Mouse (Mus musculus): ENCODE data around the gene Akr1c18. TPM values are rescaled to one million over a fixed set of nuclear protein-coding genes. Genes with fewer than 3 reads are reported as not detected.
"Not testable (repeated sequence)": the region's sequence is repeated elsewhere in the genome, so short reads cannot be mapped to it uniquely, and the experiment has no call there.

Gene Akr1c18
- polyA plus RNA-seq, 1 experiment from 2014 or later = 0.92 TPM

GRCm38 (mm10) chr13:4155286-4155685 lies 4.8 kb upstream of the Akr1c18 start:
- H3K4me3 ChIP-seq (ENCODE audit: low read depth, low read length) = no peak overlapping the region
- H3K27me3 ChIP-seq (ENCODE audit: control insufficient read depth, insufficient read depth, low read depth, low read length) = no peaks in the 10 kb centered on the region
- H3K9me3 ChIP-seq (replicated peaks; ENCODE audit: control insufficient read depth, low read length) = no peaks in the 10 kb centered on the region
- no peak overlapping the region for H3K27ac ChIP-seq (ENCODE audit: low read length)
- no peak for ATAC-seq (ENCODE audit: low read depth)
- no peaks in the 10 kb centered on the region for H3K36me3 ChIP-seq (ENCODE audit: control insufficient read depth, insufficient read depth)
- WGBS (ENCODE audit: insufficient replicate concordance) = 76% methylated on average over 2 of the region's 2 CpGs
- H3K9ac ChIP-seq (ENCODE audit: low read depth, low read length) = no peak overlapping the region
- H3K4me2 ChIP-seq (ENCODE audit: low read depth, low read length) = no peak overlapping the region
- H3K4me1 ChIP-seq (ENCODE audit: control insufficient read depth, low read depth, low read length) = no peaks in the 10 kb centered on the region

DNA sequence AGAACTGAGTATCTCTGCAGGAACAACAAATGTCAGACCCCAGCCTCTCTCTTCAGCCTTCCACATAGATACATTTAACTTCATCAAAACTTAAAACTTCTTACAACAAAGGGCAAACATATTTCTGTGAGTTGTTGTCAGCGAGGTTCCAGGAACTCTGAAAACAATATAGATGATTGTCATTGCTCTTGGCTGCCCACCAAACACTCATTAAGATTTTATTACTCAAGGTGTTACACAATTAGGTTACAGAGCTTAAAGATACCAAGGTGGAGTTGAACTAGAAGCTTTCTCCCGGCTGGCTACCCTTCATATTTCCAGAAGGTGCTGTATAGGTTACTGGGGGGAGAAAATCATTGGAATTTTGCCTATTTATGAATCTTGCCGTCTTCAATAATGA lies 3.1 kb upstream of the Akr1c18 start:
- H3K36me3 ChIP-seq (ENCODE audit: control insufficient read depth, insufficient read depth) = no peaks in the 10 kb centered on the region
- no peaks in the 10 kb centered on the region for H3K4me1 ChIP-seq (ENCODE audit: control insufficient read depth, low read depth, low read length)
- no peak for ATAC-seq (ENCODE audit: low read depth)
- H3K4me3 ChIP-seq (ENCODE audit: low read depth, low read length) = no peak overlapping the region
- no peak overlapping the region for H3K27ac ChIP-seq (ENCODE audit: low read length)
- no peak overlapping the region for H3K4me2 ChIP-seq (ENCODE audit: low read depth, low read length)
- WGBS (ENCODE audit: insufficient replicate concordance) = 51% methylated on average over 3 of the region's 3 CpGs
- H3K9ac ChIP-seq (ENCODE audit: low read depth, low read length) = no peak overlapping the region
- no peaks in the 10 kb centered on the region for H3K9me3 ChIP-seq (replicated peaks; ENCODE audit: control insufficient read depth, low read length)
- no peaks in the 10 kb centered on the region for H3K27me3 ChIP-seq (ENCODE audit: control insufficient read depth, insufficient read depth, low read depth, low read length)

DNA sequence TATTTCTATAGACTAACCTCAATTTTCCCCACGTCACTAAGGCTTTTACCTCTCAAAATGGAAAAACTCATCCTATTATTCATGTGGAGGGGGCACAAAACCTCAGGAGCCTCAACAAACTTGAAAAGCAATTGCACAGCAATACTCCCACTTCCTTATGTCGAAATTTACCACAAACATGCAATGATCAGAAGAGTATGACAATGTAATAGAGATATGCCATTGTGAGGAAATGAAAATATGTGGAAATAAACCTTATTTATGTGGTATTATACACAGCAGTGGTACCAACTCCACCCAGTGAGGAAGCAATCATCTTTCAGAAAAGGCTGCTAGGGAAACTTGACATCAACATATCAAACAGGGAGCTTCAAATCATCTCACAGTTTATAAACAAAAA lies 2.5 kb upstream of the Akr1c18 start:
- Histone ChIP-seq H3K4me3 (ENCODE audit: low read depth, low read length) (no peak overlapping the region), H3K36me3 (ENCODE audit: control insufficient read depth, insufficient read depth) (no peaks in the 10 kb centered on the region), H3K27me3 (ENCODE audit: control insufficient read depth, insufficient read depth, low read depth, low read length) (no peaks in the 10 kb centered on the region), H3K4me2 (ENCODE audit: low read depth, low read length) (no peak overlapping the region), H3K27ac (ENCODE audit: low read length) (no peak overlapping the region), H3K9me3 (replicated peaks; ENCODE audit: control insufficient read depth, low read length) (no peaks in the 10 kb centered on the region), H3K9ac (ENCODE audit: low read depth, low read length) (no peak overlapping the region), H3K4me1 (ENCODE audit: control insufficient read depth, low read depth, low read length) (no peaks in the 10 kb centered on the region)
- WGBS (ENCODE audit: insufficient replicate concordance) = 31% methylated on average over 2 of the region's 2 CpGs
- no peak for ATAC-seq (ENCODE audit: low read depth)

- Histone ChIP-seq H3K36me3 (ENCODE audit: control insufficient read depth, insufficient read depth) (no peaks in the 10 kb centered on the region), H3K4me1 (ENCODE audit: control insufficient read depth, low read depth, low read length) (no peaks in the 10 kb centered on the region), H3K27ac (ENCODE audit: low read length) (no peak overlapping the region), H3K4me2 (ENCODE audit: low read depth, low read length) (no peak overlapping the region), H3K4me3 (ENCODE audit: low read depth, low read length) (no peak overlapping the region), H3K9ac (ENCODE audit: low read depth, low read length) (no peak overlapping the region), H3K9me3 (replicated peaks; ENCODE audit: control insufficient read depth, low read length) (no peaks in the 10 kb centered on the region), H3K27me3 (ENCODE audit: control insufficient read depth, insufficient read depth, low read depth, low read length) (no peaks in the 10 kb centered on the region)
- 44% methylated on average over 1 of the region's 1 CpGs for WGBS (ENCODE audit: insufficient replicate concordance)
- no peak for ATAC-seq (ENCODE audit: low read depth)
These were observed 6.2 kb downstream of the Akr1c18 start for GRCm38 (mm10) chr13:4144261-4144660.

- Histone ChIP-seq H3K9ac (ENCODE audit: low read depth, low read length) (no peak overlapping the region), H3K4me1 (ENCODE audit: control insufficient read depth, low read depth, low read length) (no peaks in the 10 kb centered on the region), H3K27me3 (ENCODE audit: control insufficient read depth, insufficient read depth, low read depth, low read length) (no peaks in the 10 kb centered on the region), H3K36me3 (ENCODE audit: control insufficient read depth, insufficient read depth) (no peaks in the 10 kb centered on the region), H3K4me2 (ENCODE audit: low read depth, low read length) (no peak overlapping the region), H3K9me3 (replicated peaks; ENCODE audit: control insufficient read depth, low read length) (no peaks in the 10 kb centered on the region), H3K4me3 (ENCODE audit: low read depth, low read length) (no peak overlapping the region), H3K27ac (ENCODE audit: low read length) (no peak overlapping the region)
- no peak for ATAC-seq (ENCODE audit: low read depth)
- WGBS (ENCODE audit: insufficient replicate concordance) = 23% methylated on average over 2 of the region's 2 CpGs
These were observed 17.4 kb downstream of the Akr1c18 start for GRCm38 (mm10) chr13:4133070-4133469.

DNA sequence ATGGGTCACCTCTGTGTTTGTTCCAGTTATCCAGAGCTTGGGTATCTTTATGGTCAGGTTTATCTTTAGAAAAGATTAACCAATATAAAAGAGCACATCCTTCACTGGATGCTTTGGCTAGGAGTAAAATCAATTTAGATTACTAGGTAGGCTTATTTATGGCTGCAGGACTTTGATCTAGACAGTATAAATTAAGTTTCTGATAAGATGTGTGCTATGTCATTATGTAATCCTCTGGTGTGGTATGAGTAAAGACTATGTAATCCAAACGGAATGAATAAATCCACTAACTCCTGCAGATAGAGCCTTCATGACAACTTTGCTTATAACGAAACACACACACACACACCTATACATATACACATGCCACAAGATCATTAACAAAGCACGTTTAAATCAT lies 18.7 kb downstream of the Akr1c18 start:
- H3K4me1 ChIP-seq (ENCODE audit: control insufficient read depth, low read depth, low read length) = no peaks in the 10 kb centered on the region
- H3K4me2 ChIP-seq (ENCODE audit: low read depth, low read length) = no peak overlapping the region
- H3K9ac ChIP-seq (ENCODE audit: low read depth, low read length) = no peak overlapping the region
- H3K27ac ChIP-seq (ENCODE audit: low read length) = no peak overlapping the region
- no peak for ATAC-seq (ENCODE audit: low read depth)
- no peaks in the 10 kb centered on the region for H3K27me3 ChIP-seq (ENCODE audit: control insufficient read depth, insufficient read depth, low read depth, low read length)
- H3K9me3 ChIP-seq (replicated peaks; ENCODE audit: control insufficient read depth, low read length) = no peaks in the 10 kb centered on the region
- no peak overlapping the region for H3K4me3 ChIP-seq (ENCODE audit: low read depth, low read length)
- no peaks in the 10 kb centered on the region for H3K36me3 ChIP-seq (ENCODE audit: control insufficient read depth, insufficient read depth)
- WGBS (ENCODE audit: insufficient replicate concordance) = 45% methylated on average over 3 of the region's 3 CpGs

DNA sequence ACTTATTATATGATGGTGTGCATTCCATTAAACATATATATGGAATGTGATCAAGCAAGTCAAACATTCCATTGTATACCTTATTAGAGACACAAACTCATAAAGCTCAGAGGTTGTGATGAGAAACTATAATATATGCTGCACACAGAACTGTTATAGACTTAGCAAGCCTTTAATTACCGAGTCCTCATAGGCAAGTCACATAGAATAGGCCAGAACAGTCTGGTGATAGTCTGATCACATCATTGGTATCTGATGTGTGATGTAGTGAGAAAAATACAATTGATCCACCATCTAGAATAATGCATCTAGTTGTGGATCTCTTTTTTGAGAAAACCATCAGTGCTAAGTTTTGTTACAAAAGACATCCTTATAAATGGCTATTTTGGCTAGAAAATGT lies 19.1 kb downstream of the Akr1c18 start:
- Histone ChIP-seq H3K9ac (ENCODE audit: low read depth, low read length) (no peak overlapping the region), H3K4me3 (ENCODE audit: low read depth, low read length) (no peak overlapping the region), H3K36me3 (ENCODE audit: control insufficient read depth, insufficient read depth) (no peaks in the 10 kb centered on the region), H3K4me2 (ENCODE audit: low read depth, low read length) (no peak overlapping the region), H3K9me3 (replicated peaks; ENCODE audit: control insufficient read depth, low read length) (no peaks in the 10 kb centered on the region), H3K27ac (ENCODE audit: low read length) (no peak overlapping the region), H3K4me1 (ENCODE audit: control insufficient read depth, low read depth, low read length) (no peaks in the 10 kb centered on the region), H3K27me3 (ENCODE audit: control insufficient read depth, insufficient read depth, low read depth, low read length) (no peaks in the 10 kb centered on the region)
- ATAC-seq (ENCODE audit: low read depth) = no peak
- 60% methylated on average over 1 of the region's 1 CpGs for WGBS (ENCODE audit: insufficient replicate concordance)

- no peak overlapping the region for H3K4me2 ChIP-seq (ENCODE audit: low read depth, low read length)
- H3K27me3 ChIP-seq (ENCODE audit: control insufficient read depth, insufficient read depth, low read depth, low read length) = no peaks in the 10 kb centered on the region
- no peaks in the 10 kb centered on the region for H3K36me3 ChIP-seq (ENCODE audit: control insufficient read depth, insufficient read depth)
- H3K4me3 ChIP-seq (ENCODE audit: low read depth, low read length) = no peak overlapping the region
- WGBS (ENCODE audit: insufficient replicate concordance) = 22% methylated on average over 5 of the region's 5 CpGs
- no peak overlapping the region for H3K9ac ChIP-seq (ENCODE audit: low read depth, low read length)
- no peak for ATAC-seq (ENCODE audit: low read depth)
- H3K9me3 ChIP-seq (replicated peaks; ENCODE audit: control insufficient read depth, low read length) = no peaks in the 10 kb centered on the region
- H3K27ac ChIP-seq (ENCODE audit: low read length) = no peak overlapping the region
- no peaks in the 10 kb centered on the region for H3K4me1 ChIP-seq (ENCODE audit: control insufficient read depth, low read depth, low read length)
These were observed 21.4 kb downstream of the Akr1c18 start for GRCm38 (mm10) chr13:4129100-4129499.

GRCm38 (mm10) chr13:4125846-4126245 lies 24.6 kb downstream of the Akr1c18 start:
- not testable (repeated sequence) for H3K4me1 ChIP-seq (ENCODE audit: control insufficient read depth, low read depth, low read length); H3K9me3 ChIP-seq (replicated peaks; ENCODE audit: control insufficient read depth, low read length); H3K27me3 ChIP-seq (ENCODE audit: control insufficient read depth, insufficient read depth, low read depth, low read length); H3K9ac ChIP-seq (ENCODE audit: low read depth, low read length); H3K27ac ChIP-seq (ENCODE audit: low read length); ATAC-seq (ENCODE audit: low read depth); H3K36me3 ChIP-seq (ENCODE audit: control insufficient read depth, insufficient read depth); H3K4me2 ChIP-seq (ENCODE audit: low read depth, low read length); H3K4me3 ChIP-seq (ENCODE audit: low read depth, low read length)
- WGBS (ENCODE audit: insufficient replicate concordance) = 73% methylated on average over 1 of the region's 1 CpGs

DNA sequence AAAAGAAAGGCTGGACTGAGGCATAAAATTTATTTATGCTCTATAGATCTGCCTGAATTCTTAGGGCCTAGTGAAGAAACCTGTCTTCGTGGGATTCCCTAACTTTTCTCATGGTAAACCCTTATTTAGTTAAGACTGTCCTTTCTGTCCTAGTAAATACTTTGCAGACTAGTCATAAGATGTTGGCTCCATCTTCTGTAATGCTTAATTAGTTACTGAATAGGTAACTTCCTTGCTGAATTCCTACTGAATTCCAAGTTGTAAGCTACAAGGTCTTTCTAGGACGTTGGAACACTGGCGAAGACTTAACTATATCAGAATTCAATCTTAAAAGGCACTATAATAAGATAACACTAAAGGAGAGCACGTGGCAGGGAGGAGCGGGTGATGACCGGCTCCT lies 26.0 kb downstream of the Akr1c18 start:
- 68% methylated on average over 6 of the region's 6 CpGs for WGBS (ENCODE audit: insufficient replicate concordance)
- not testable (repeated sequence) for H3K9me3 ChIP-seq (replicated peaks; ENCODE audit: control insufficient read depth, low read length); H3K4me3 ChIP-seq (ENCODE audit: low read depth, low read length); H3K9ac ChIP-seq (ENCODE audit: low read depth, low read length); ATAC-seq (ENCODE audit: low read depth); H3K27me3 ChIP-seq (ENCODE audit: control insufficient read depth, insufficient read depth, low read depth, low read length); H3K4me1 ChIP-seq (ENCODE audit: control insufficient read depth, low read depth, low read length); H3K36me3 ChIP-seq (ENCODE audit: control insufficient read depth, insufficient read depth); H3K4me2 ChIP-seq (ENCODE audit: low read depth, low read length); H3K27ac ChIP-seq (ENCODE audit: low read length)
